In the genomic region with DNA sequence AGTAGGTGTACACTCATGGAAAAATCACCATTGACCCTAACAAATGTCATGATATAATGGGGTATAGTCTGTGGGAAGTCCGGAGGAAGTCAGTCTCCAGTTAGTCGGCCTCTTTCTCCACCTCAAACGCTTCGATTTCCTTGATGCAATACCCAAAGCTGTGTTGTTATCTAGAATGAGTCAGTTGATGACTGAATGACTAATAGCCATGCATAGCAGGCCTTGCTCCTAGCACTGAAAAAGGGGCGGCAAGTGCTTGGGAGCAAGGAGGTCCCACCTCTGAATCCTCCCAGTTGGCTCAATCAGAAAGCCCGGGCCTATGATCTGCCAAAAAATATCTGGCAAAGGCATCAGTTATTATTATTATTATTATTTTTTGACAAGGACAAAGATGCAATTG, we compare ENCODE assay signal across 23 mouse cellular contexts.
A peak's percentile ranks its signal among the peaks of the same experiment; 100 is the strongest.
DNase-seq lines count a peak whose midpoint lies in the region; ATAC-seq and TF ChIP-seq lines count a peak whose summit lies in the region.
"Had no signal": no experiment of that assay in that cellular context is flagged by ENCODE, and none has a peak within 500 bp of the region (broad histone marks: within the 10 kb centered on the region; RNA-seq: fewer than 3 reads in every experiment).

No protein-coding gene starts in this region.

- no peak overlapping the region for H3K27ac ChIP-seq in MEL (ENCODE audit: control insufficient read depth, low read depth, low read length)
- H3K27ac ChIP-seq: embryonic facial prominence, embryonic 15.5 days; forebrain, embryonic 10.5 days; hindbrain, embryonic 10.5 days; hindbrain, postnatal 0 days; kidney, postnatal 0 days; liver, embryonic 13.5 days; macrophage; midbrain, embryonic 13.5 days had no signal

- ATAC-seq in megakaryocyte progenitor cell, adult 5-6 weeks (replicated peaks; ENCODE audit: poor library complexity), result peak; percentile 61; the same call in 1 of the 2 replicates
- ATAC-seq in cerebellum, adult (ENCODE audit: insufficient number of reproducible peaks, low FRiP score, low TSS enrichment), result no peak
- ATAC-seq: forebrain, postnatal 0 days; hindbrain, postnatal 0 days; midbrain, embryonic 13.5 days had no signal

- TF ChIP-seq POLR2A in MEL (IDR thresholded peaks at IDR 0.05; ENCODE audit: control insufficient read depth in 1 of 2, insufficient read depth in 1 of 2, low read depth in 1 of 2, low read length in 2 of 2, poor library complexity in 1 of 2), result no peak

- no peaks in the 10 kb centered on the region for H3K27me3 ChIP-seq in MEL (ENCODE audit: control insufficient read depth in 1 of 2, insufficient read depth in 2 of 2, low read length in 2 of 2)
- H3K27me3 ChIP-seq: embryonic facial prominence, embryonic 15.5 days; liver, embryonic 13.5 days; midbrain, embryonic 13.5 days had no signal

- TF ChIP-seq CTCF in MEL (IDR thresholded peaks at IDR 0.05 in 2 of 3, conservative IDR thresholded peaks at IDR 0.05 in 1 of 3; ENCODE audit: control insufficient read depth in 1 of 3, insufficient read depth in 1 of 3, low read depth in 2 of 3, low read length in 3 of 3, poor library complexity in 1 of 3, severe bottlenecking in 1 of 3), result no peak

- peaks cover 0 to 13% of the 10 kb centered on the region in 2 experiments; a peak in 2 of 4 replicates for H3K36me3 ChIP-seq in MEL (ENCODE audit: control insufficient read depth in 1 of 2, insufficient read depth in 2 of 2, low read length in 2 of 2)
- H3K36me3 ChIP-seq: embryonic facial prominence, embryonic 15.5 days; forebrain, embryonic 10.5 days; hindbrain, embryonic 10.5 days; liver, embryonic 13.5 days; midbrain, embryonic 13.5 days had no signal

- no peaks in the 10 kb centered on the region for H3K9me3 ChIP-seq in MEL (replicated peaks; ENCODE audit: insufficient read depth, low read length)
- H3K9me3 ChIP-seq: embryonic facial prominence, embryonic 15.5 days; forebrain, embryonic 10.5 days; hindbrain, embryonic 10.5 days; liver, embryonic 13.5 days; midbrain, embryonic 13.5 days had no signal

- TF ChIP-seq EP300 in MEL (IDR thresholded peaks at IDR 0.05; ENCODE audit: low read depth in 1 of 2, low read length in 2 of 2), result peak; percentile 18 to 62; a peak in 2 of 4 replicates

- no peak for TF ChIP-seq RAD21 in MEL (IDR thresholded peaks at IDR 0.05; ENCODE audit: low read depth, low read length)

- peak; percentile 23 for DNase-seq in adrenal gland, postnatal 14 days
- no peak for DNase-seq in adrenal gland, adult 8-10 months
- DNase-seq in kidney, postnatal 25 days, result peak; percentile 15 to 51
- no peak for DNase-seq in kidney, adult 8-10 months
- DNase-seq in MEL (ENCODE audit: low read depth, low spot score), result peak; percentile 58
- DNase-seq in cerebellum, adult 11-12 months, result no peak
- DNase-seq: adrenal gland, postnatal 25 days; cerebellum, adult 18-20 months; cerebellum, postnatal 36 days; forebrain, postnatal 0 days; left cerebral cortex, postnatal 4 days; liver, embryonic 13.5 days; lung, embryonic 14.5 days; thymus, postnatal 36 days had no signal

- H3K4me1 ChIP-seq in MEL (ENCODE audit: control insufficient read depth in 1 of 2, insufficient read depth in 2 of 2, low read length in 2 of 2), result peaks cover 0 to 3% of the 10 kb centered on the region in 2 experiments; a peak in 2 of 4 replicates
- H3K4me1 ChIP-seq: embryonic facial prominence, embryonic 15.5 days; midbrain, embryonic 13.5 days had no signal

- H3K9ac ChIP-seq in MEL (ENCODE audit: control insufficient read depth, low read depth, low read length, poor library complexity, severe bottlenecking), result no peak overlapping the region
- H3K9ac ChIP-seq: embryonic facial prominence, embryonic 15.5 days; forebrain, postnatal 0 days; liver, embryonic 13.5 days; lung, embryonic 14.5 days; midbrain, embryonic 13.5 days had no signal

- H3K79me2 ChIP-seq in MEL (ENCODE audit: control insufficient read depth, insufficient read depth, low read length, poor library complexity), result no peaks in the 10 kb centered on the region

- H3K4me3 ChIP-seq in MEL (ENCODE audit: control insufficient read depth in 1 of 2, insufficient read depth in 1 of 2, low read depth in 2 of 2, low read length in 2 of 2), result no peak overlapping the region
- H3K4me3 ChIP-seq: embryonic facial prominence, embryonic 15.5 days; forebrain, embryonic 10.5 days; hindbrain, embryonic 10.5 days; liver, embryonic 13.5 days; midbrain, embryonic 13.5 days had no signal

TF ChIP-seq in MEL, 35 proteins besides CTCF, POLR2A, EP300 and RAD21:
- TF ChIP-seq MXI1 (IDR thresholded peaks at IDR 0.05; ENCODE audit: low read depth, low read length) (no peak), GATA1 (IDR thresholded peaks at IDR 0.05; ENCODE audit: low read depth, low read length) (peak; percentile 43), ZMIZ1 (IDR thresholded peaks at IDR 0.05; ENCODE audit: low read depth, low read length) (no peak), ETS1 (IDR thresholded peaks at IDR 0.05; ENCODE audit: low read depth, low read length) (peak; percentile 49; the same call in 1 of the 2 replicates)

Comparison
In these comparisons a context has a peak if more than half of its experiments do, and no peak if none do; other contexts are left out.
1. DNase-seq: peak in adrenal gland, postnatal 14 days (single experiment), kidney, postnatal 25 days (2 of 2) and MEL (single experiment); none in adrenal gland, adult 8-10 months (single experiment), kidney, adult 8-10 months (0 of 2) and cerebellum, adult 11-12 months (single experiment).